27 mouse cellular contexts compared by ENCODE assay signal in the genomic region with DNA sequence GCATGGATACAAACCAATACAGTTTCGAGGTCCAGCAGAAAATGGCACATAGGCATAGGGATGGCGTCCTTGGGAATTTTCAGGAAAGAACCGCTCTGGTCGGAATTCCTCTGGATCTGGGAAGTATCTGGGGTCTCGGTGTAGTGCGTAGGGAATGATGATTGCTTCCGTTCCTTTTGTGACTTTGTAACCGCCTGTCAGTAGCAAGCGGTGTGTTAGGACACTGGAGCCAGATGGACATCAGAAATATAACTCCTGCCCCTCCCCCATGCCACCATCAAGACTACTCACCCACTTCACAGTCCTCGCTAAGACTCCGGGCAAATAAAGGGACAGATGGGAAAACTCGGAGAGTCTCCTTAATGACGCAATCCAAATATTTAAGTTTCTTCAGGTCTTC. TPM values are rescaled to one million over a fixed set of nuclear protein-coding genes. Genes with fewer than 3 reads are reported as not detected.
DNase-seq lines count a peak whose midpoint lies in the region; ATAC-seq and TF ChIP-seq lines count a peak whose summit lies in the region.
"Had no signal": no experiment of that assay in that cellular context is flagged by ENCODE, and none has a peak within 500 bp of the region (broad histone marks: within the 10 kb centered on the region; RNA-seq: fewer than 3 reads in every experiment).

A gene (minus strand): TSS at position 101 of the 400 bp plus-strand sequence.

- no peak within 1 kb of the TSS for H3K4me2 ChIP-seq in heart, embryonic 12.5 days
- no peak within 1 kb of the TSS for H3K4me2 ChIP-seq in liver, embryonic 16.5 days (ENCODE audit: low read depth, low read length)
- H3K4me2 ChIP-seq in liver, embryonic 12.5 days: no peak within 1 kb of the TSS
- H3K4me2 ChIP-seq in lung, embryonic 14.5 days: no peak within 1 kb of the TSS
- H3K4me2 ChIP-seq: embryonic facial prominence, embryonic 12.5 days; forebrain, embryonic 13.5 days; forebrain, embryonic 15.5 days had no signal

- no peaks in the 10 kb centered on the region for H3K9me3 ChIP-seq in heart, embryonic 12.5 days (replicated peaks)
- no peaks in the 10 kb centered on the region for H3K9me3 ChIP-seq in liver, embryonic 16.5 days (replicated peaks; ENCODE audit: control insufficient read depth, low read length)
- H3K9me3 ChIP-seq in liver, embryonic 12.5 days (replicated peaks): no peaks in the 10 kb centered on the region
- no peaks in the 10 kb centered on the region for H3K9me3 ChIP-seq in lung, embryonic 14.5 days (ENCODE audit: low read depth, low read length)
- H3K9me3 ChIP-seq: embryonic facial prominence, embryonic 10.5 days; embryonic facial prominence, embryonic 12.5 days; forebrain, embryonic 13.5 days; forebrain, embryonic 15.5 days had no signal

- TF ChIP-seq CTCF in lung, embryonic 14.5 days (IDR thresholded peaks at IDR 0.05; ENCODE audit: low read depth): no peak

- H3K4me1 ChIP-seq in heart, embryonic 12.5 days (replicated peaks): no peaks in the 10 kb centered on the region
- no peaks in the 10 kb centered on the region for H3K4me1 ChIP-seq in liver, embryonic 16.5 days (ENCODE audit: control insufficient read depth, low read depth, low read length)
- no peaks in the 10 kb centered on the region for H3K4me1 ChIP-seq in liver, embryonic 12.5 days
- H3K4me1 ChIP-seq in lung, embryonic 14.5 days (ENCODE audit: insufficient read depth): no peaks in the 10 kb centered on the region
- H3K4me1 ChIP-seq: embryonic facial prominence, embryonic 10.5 days; embryonic facial prominence, embryonic 12.5 days; forebrain, embryonic 13.5 days; forebrain, embryonic 15.5 days had no signal

- no peaks in the 10 kb centered on the region for H3K27me3 ChIP-seq in heart, embryonic 12.5 days (replicated peaks)
- H3K27me3 ChIP-seq in liver, embryonic 16.5 days (ENCODE audit: control insufficient read depth, insufficient read depth, low read depth, low read length): no peaks in the 10 kb centered on the region
- H3K27me3 ChIP-seq in liver, embryonic 12.5 days (replicated peaks): no peaks in the 10 kb centered on the region
- no peaks in the 10 kb centered on the region for H3K27me3 ChIP-seq in lung, embryonic 14.5 days (ENCODE audit: insufficient read depth, low read length)
- H3K27me3 ChIP-seq: CH12.LX; embryonic facial prominence, embryonic 12.5 days; forebrain, embryonic 13.5 days; forebrain, embryonic 15.5 days; Patski had no signal

- WGBS in heart, embryonic 12.5 days: 85% methylated on average over 13 of the region's 13 CpGs
- WGBS in liver, embryonic 16.5 days (ENCODE audit: insufficient replicate concordance): 74% methylated on average over 13 of the region's 13 CpGs
- 78% methylated on average over 13 of the region's 13 CpGs for WGBS in liver, embryonic 12.5 days (ENCODE audit: insufficient replicate concordance)
- WGBS in lung, embryonic 14.5 days: 55% methylated on average over 13 of the region's 13 CpGs

- no peak within 1 kb of the TSS for H3K9ac ChIP-seq in heart, embryonic 12.5 days
- no peak within 1 kb of the TSS for H3K9ac ChIP-seq in liver, embryonic 16.5 days (ENCODE audit: low read depth, low read length)
- no peak within 1 kb of the TSS for H3K9ac ChIP-seq in liver, embryonic 12.5 days
- H3K9ac ChIP-seq in lung, embryonic 14.5 days: no peak within 1 kb of the TSS
- H3K9ac ChIP-seq: embryonic facial prominence, embryonic 12.5 days; forebrain, embryonic 13.5 days; forebrain, embryonic 15.5 days had no signal

- no peak within 1 kb of the TSS for H3K4me3 ChIP-seq in heart, embryonic 12.5 days
- H3K4me3 ChIP-seq in liver, embryonic 16.5 days (ENCODE audit: low read depth, low read length): no peak within 1 kb of the TSS
- no peak within 1 kb of the TSS for H3K4me3 ChIP-seq in liver, embryonic 12.5 days
- H3K4me3 ChIP-seq in lung, embryonic 14.5 days (ENCODE audit: low read depth, low read length): no peak within 1 kb of the TSS
- H3K4me3 ChIP-seq: embryonic facial prominence, embryonic 10.5 days; embryonic facial prominence, embryonic 12.5 days; forebrain, embryonic 13.5 days; forebrain, embryonic 15.5 days had no signal

- H3K27ac ChIP-seq in heart, embryonic 12.5 days (ENCODE audit: poor library complexity, severe bottlenecking): no peak within 1 kb of the TSS
- H3K27ac ChIP-seq in liver, embryonic 16.5 days (ENCODE audit: low read length): no peak within 1 kb of the TSS
- H3K27ac ChIP-seq in liver, embryonic 12.5 days: no peak within 1 kb of the TSS
- no peak within 1 kb of the TSS for H3K27ac ChIP-seq in lung, embryonic 14.5 days (ENCODE audit: low read depth)
- H3K27ac ChIP-seq: embryonic facial prominence, embryonic 10.5 days; embryonic facial prominence, embryonic 12.5 days; forebrain, embryonic 13.5 days; forebrain, embryonic 15.5 days had no signal

- no peak for ATAC-seq in heart, embryonic 12.5 days (ENCODE audit: insufficient number of reproducible peaks, low FRiP score)
- no peak for ATAC-seq in liver, embryonic 16.5 days (ENCODE audit: low read depth)
- ATAC-seq in liver, embryonic 12.5 days: no peak
- ATAC-seq in lung, embryonic 14.5 days (ENCODE audit: insufficient read depth): no peak; the same call in 1 of the 2 replicates
- ATAC-seq: activated CD4-positive, CD25-positive, alpha-beta regulatory T cell, adult 4 months; CD4-positive, CD25-positive, alpha-beta regulatory T cell, adult 4 months; forebrain, embryonic 13.5 days; forebrain, embryonic 15.5 days; Patski had no signal

- no peaks in the 10 kb centered on the region for H3K36me3 ChIP-seq in heart, embryonic 12.5 days
- H3K36me3 ChIP-seq in liver, embryonic 16.5 days (ENCODE audit: control insufficient read depth, insufficient read depth): no peaks in the 10 kb centered on the region
- H3K36me3 ChIP-seq in liver, embryonic 12.5 days: no peaks in the 10 kb centered on the region
- H3K36me3 ChIP-seq in lung, embryonic 14.5 days (ENCODE audit: insufficient read depth): no peaks in the 10 kb centered on the region
- H3K36me3 ChIP-seq: embryonic facial prominence, embryonic 10.5 days; embryonic facial prominence, embryonic 12.5 days; forebrain, embryonic 15.5 days; G1E had no signal

- DNase-seq in heart, adult 11 months: peak; percentile 78
- peak; percentile 19 for DNase-seq in lung, embryonic 14.5 days
- DNase-seq in lung, postnatal 14 days: no peak
- DNase-seq: adrenal gland, adult 8-10 months; adrenal gland, postnatal 14 days; adrenal gland, postnatal 36 days; B cell, adult 2 months; cerebellum, adult 11-12 months; cerebellum, adult 2 months; cerebellum, adult 9-10 months; cerebellum, postnatal 10 days; cerebellum, postnatal 25 days had no signal

RNA-seq across cellular contexts. Expression of the gene that starts here (rescaled TPM):
- polyA plus RNA-seq in heart, embryonic 12.5 days (2016; fragmentation: Nextera tagmentation; extraction: Ambion mirVana): not detected in 2 replicates
- 21.6 and 26.5 TPM in 2 replicates for polyA plus RNA-seq in liver, embryonic 16.5 days (2015; fragmentation: Nextera tagmentation; extraction: Ambion mirVana)
- 1.3 and 1.8 TPM in 2 replicates for polyA plus RNA-seq in liver, embryonic 12.5 days (2016; fragmentation: Nextera tagmentation; extraction: Ambion mirVana)
- polyA plus RNA-seq in lung, embryonic 14.5 days (2014; fragmentation: Nextera tagmentation; extraction: Ambion mirVana): not detected in 2 replicates
- polyA plus RNA-seq: activated CD4-positive, CD25-positive, alpha-beta regulatory T cell, adult 4 months; CD4-positive, CD25-positive, alpha-beta regulatory T cell, adult 4 months; cerebellum, adult 2 months; cortical plate, adult 2 months; embryonic facial prominence, embryonic 12.5 days; embryonic facial prominence, embryonic 14.5 days; forebrain, embryonic 11.5 days; forebrain, embryonic 13.5 days; forebrain, embryonic 15.5 days; G1E had no signal

Comparison
In these comparisons a context has a peak if more than half of its experiments do, and no peak if none do; other contexts are left out.
1. Peak in DNase-seq in lung, embryonic 14.5 days; RNA of the gene not detected or under 1 TPM.